Comparison of ENCODE assay signal across 25 mouse cellular contexts in the genomic region with DNA sequence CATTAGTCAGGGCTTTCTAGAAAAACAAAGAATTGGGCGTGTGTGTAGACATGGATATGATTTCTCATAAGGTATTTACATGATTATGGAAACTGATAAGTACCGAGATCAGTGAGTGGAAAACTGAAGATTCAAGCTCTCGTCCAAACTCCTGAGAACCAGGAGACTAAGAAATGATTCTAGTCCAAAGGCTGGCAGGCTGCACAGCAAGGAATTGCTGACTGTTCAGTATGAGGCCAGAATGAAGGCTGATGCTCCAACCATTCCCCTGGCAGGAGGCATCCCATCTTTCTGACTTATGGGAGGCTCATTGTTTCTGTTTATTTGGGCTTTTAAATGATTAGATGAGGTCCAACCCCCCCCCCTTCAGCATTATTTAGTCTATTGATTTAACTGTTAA. TPM values are rescaled to one million over a fixed set of nuclear protein-coding genes. Genes with fewer than 3 reads are reported as not detected.
"Had no signal": no experiment of that assay in that cellular context is flagged by ENCODE, and none has a peak within 500 bp of the region (broad histone marks: within the 10 kb centered on the region; RNA-seq: fewer than 3 reads in every experiment).

No protein-coding gene starts in this region.

- H3K27me3 ChIP-seq: lung, embryonic 15.5 days; megakaryocyte, embryonic 14.5 days; midbrain, embryonic 13.5 days; neural tube, embryonic 13.5 days; stomach, embryonic 15.5 days had no signal

- H3K9ac ChIP-seq: liver, embryonic 14.5 days; lung, embryonic 15.5 days; midbrain, embryonic 13.5 days; neural tube, embryonic 13.5 days; stomach, embryonic 15.5 days had no signal

- H3K4me1 ChIP-seq: lung, embryonic 15.5 days; megakaryocyte, embryonic 14.5 days; midbrain, embryonic 10.5 days; midbrain, embryonic 13.5 days; neural tube, embryonic 13.5 days had no signal

- DNase-seq: layer of hippocampus, postnatal 36 days; lung, adult 18-20 months; lung, postnatal 10 days; lung, postnatal 36 days; retina, postnatal 1 day; right cerebral cortex, postnatal 25 days; spleen, adult 18-20 months; thymus, adult 2 months; thymus, postnatal 14 days; thymus, postnatal 4 days had no signal

- H3K9me3 ChIP-seq: lung, embryonic 15.5 days; megakaryocyte, embryonic 14.5 days; midbrain, embryonic 10.5 days; midbrain, embryonic 13.5 days; neural tube, embryonic 13.5 days; stomach, embryonic 15.5 days had no signal

- H3K4me2 ChIP-seq: lung, embryonic 15.5 days; midbrain, embryonic 13.5 days; neural tube, embryonic 13.5 days; stomach, embryonic 15.5 days had no signal

- H3K27ac ChIP-seq: kidney, postnatal 0 days; left cerebral cortex, adult 2 months; liver, embryonic 14.5 days; lung, embryonic 15.5 days; midbrain, embryonic 10.5 days; midbrain, embryonic 13.5 days; neural tube, embryonic 13.5 days had no signal

- ATAC-seq: hindbrain, embryonic 16.5 days; midbrain, embryonic 13.5 days; midbrain, embryonic 16.5 days had no signal

- H3K4me3 ChIP-seq: left cerebral cortex, adult 2 months; lung, embryonic 15.5 days; megakaryocyte, embryonic 14.5 days; midbrain, embryonic 10.5 days; midbrain, embryonic 13.5 days; myocyte; neural tube, embryonic 13.5 days; stomach, embryonic 15.5 days had no signal

- H3K36me3 ChIP-seq: lung, embryonic 15.5 days; midbrain, embryonic 10.5 days; midbrain, embryonic 13.5 days; neural tube, embryonic 13.5 days; stomach, embryonic 15.5 days had no signal

RNA-seq across cellular contexts. Expression of a gene that starts 19.7 kb away (rescaled TPM):
- polyA plus RNA-seq: myocyte had no signal

RNA-seq across cellular contexts. Expression of a gene that starts 38.6 kb away (rescaled TPM):
- polyA plus RNA-seq: hindbrain, embryonic 16.5 days; limb, embryonic 11.5 days; limb, embryonic 14.5 days; liver, adult 2 months; liver, embryonic 14.5 days; lung, embryonic 15.5 days; midbrain, embryonic 10.5 days; midbrain, embryonic 13.5 days; midbrain, embryonic 16.5 days; myocyte; neural tube, embryonic 13.5 days had no signal
